Mouse (Mus musculus) midbrain, embryonic 13.5 days (tissue): ENCODE data around the gene Khdc3. TPM values are rescaled to one million over a fixed set of nuclear protein-coding genes. Genes with fewer than 3 reads are reported as not detected.
A peak's percentile ranks its signal among the peaks of the same experiment; 100 is the strongest.

ENCODE experiments used
- ATAC-seq: fragments of 200-750 bp; cut with Nextera tagmentation; 2 replicates; pipeline ENCODE4 v1.8.0; 2017; ENCODE audit warnings: mild to moderate bottlenecking, moderate TSS enrichment, moderate library complexity
- H3K27ac ChIP-seq: fragments of 300-500 bp; sonication (generic); 2 replicates; pipeline ENCODE4 v1.5.1; 2015; ENCODE audit warnings: inconsistent platforms, mild to moderate bottlenecking, moderate library complexity
- H3K27me3 ChIP-seq: fragments of 300-500 bp; sonication (generic); 2 replicates; pipeline ENCODE4 v1.6.1; 2015; ENCODE audit warnings: mild to moderate bottlenecking, inconsistent platforms
- H3K36me3 ChIP-seq: fragments of 300-500 bp; sonication (generic); 2 replicates; pipeline ENCODE4 v1.6.1; 2015; ENCODE audit warnings: mild to moderate bottlenecking, inconsistent platforms
- H3K4me1 ChIP-seq: fragments of 300-500 bp; sonication (generic); replicated peaks from 2 replicates; pipeline ENCODE4 v1.6.1; 2015; ENCODE audit warnings: inconsistent platforms
- H3K4me2 ChIP-seq: fragments of 300-500 bp; sonication (generic); replicated peaks from 2 replicates; pipeline ENCODE4 v1.6.1; 2015; ENCODE audit warnings: moderate library complexity, mild to moderate bottlenecking, inconsistent platforms
- H3K4me3 ChIP-seq: fragments of 300-500 bp; sonication (generic); replicated peaks from 2 replicates; pipeline ENCODE4 v1.5.1; 2015; ENCODE audit warnings: mild to moderate bottlenecking, inconsistent platforms
- H3K9ac ChIP-seq: fragments of 300-500 bp; sonication (generic); replicated peaks from 2 replicates; pipeline ENCODE4 v1.6.1; 2015; ENCODE audit warnings: mild to moderate bottlenecking, inconsistent platforms
- H3K9me3 ChIP-seq: fragments of 300-500 bp; sonication (generic); 2 replicates; pipeline ENCODE4 v1.6.1; 2016; ENCODE audit warnings: mild to moderate bottlenecking, inconsistent platforms
- WGBS: fragments of 180-500 bp; shearing (Covaris S2); methylation state at CpG from one replicate; pipeline ENCODE4 v1.1.7; 2015; 5-methylcytosine and 5-hydroxymethylcytosine counted together
- polyA plus RNA-seq: library from polyadenylated mRNA; unstranded; fragments of >200 nt; fragmentation: Nextera tagmentation; extraction: Ambion mirVana; gene quantifications from 2 replicates; pipeline ENCODE4 v1.2.1, GENCODE M21; 2015

Khdc3 gene
- polyA plus RNA-seq, 1 experiment from 2014 or later, result 0.12 TPM

- no peaks in the 10 kb centered on the region for H3K36me3 ChIP-seq
- no peak overlapping the region for H3K9ac ChIP-seq
- no peaks in the 10 kb centered on the region for H3K27me3 ChIP-seq
- no peak for ATAC-seq
- no peak overlapping the region for H3K4me2 ChIP-seq
- no peak overlapping the region for H3K4me3 ChIP-seq
- H3K4me1 ChIP-seq, result no peaks in the 10 kb centered on the region
- WGBS, result 79% methylated on average over 8 of the region's 8 CpGs
- H3K9me3 ChIP-seq, result no peaks in the 10 kb centered on the region
- no peak overlapping the region for H3K27ac ChIP-seq
These were observed 19.2 kb upstream of the Khdc3 start for GRCm38 (mm10) chr9:73082291-73083000.

DNA sequence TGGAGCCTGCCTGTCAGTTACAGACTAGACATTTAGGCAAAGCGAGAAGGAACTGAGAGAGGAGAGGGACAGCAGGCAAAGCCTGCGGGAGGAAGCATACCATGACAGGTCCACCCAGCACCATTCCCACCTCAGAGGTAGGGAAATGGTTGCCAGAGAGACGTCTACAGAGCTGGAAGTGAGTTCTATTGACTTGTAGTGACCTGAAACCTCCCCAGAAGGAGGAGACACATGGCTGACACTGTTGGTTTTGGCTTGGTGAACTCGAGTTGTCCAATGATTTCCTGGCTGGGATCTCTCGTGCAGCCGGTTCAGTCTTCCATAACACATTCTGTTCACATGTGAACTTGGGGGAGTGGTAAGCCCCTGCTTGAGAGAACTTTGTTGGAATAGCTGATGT lies 17.7 kb upstream of the Khdc3 start:
- H3K27ac ChIP-seq, result no peak overlapping the region
- no peaks in the 10 kb centered on the region for H3K4me1 ChIP-seq
- H3K27me3 ChIP-seq, result no peaks in the 10 kb centered on the region
- no peak overlapping the region for H3K4me2 ChIP-seq
- no peak overlapping the region for H3K4me3 ChIP-seq
- no peaks in the 10 kb centered on the region for H3K36me3 ChIP-seq
- no peaks in the 10 kb centered on the region for H3K9me3 ChIP-seq
- WGBS, result 79% methylated on average over 6 of the region's 6 CpGs
- no peak overlapping the region for H3K9ac ChIP-seq
- ATAC-seq, result no peak

GRCm38 (mm10) chr9:73085845-73086244 lies 15.8 kb upstream of the Khdc3 start:
- Histone ChIP-seq H3K27ac (no peak overlapping the region), H3K27me3 (no peaks in the 10 kb centered on the region), H3K36me3 (no peaks in the 10 kb centered on the region), H3K9me3 (no peaks in the 10 kb centered on the region), H3K4me2 (no peak overlapping the region), H3K9ac (no peak overlapping the region), H3K4me3 (no peak overlapping the region), H3K4me1 (no peaks in the 10 kb centered on the region)
- no peak for ATAC-seq
- 83% methylated on average over 6 of the region's 6 CpGs for WGBS

DNA sequence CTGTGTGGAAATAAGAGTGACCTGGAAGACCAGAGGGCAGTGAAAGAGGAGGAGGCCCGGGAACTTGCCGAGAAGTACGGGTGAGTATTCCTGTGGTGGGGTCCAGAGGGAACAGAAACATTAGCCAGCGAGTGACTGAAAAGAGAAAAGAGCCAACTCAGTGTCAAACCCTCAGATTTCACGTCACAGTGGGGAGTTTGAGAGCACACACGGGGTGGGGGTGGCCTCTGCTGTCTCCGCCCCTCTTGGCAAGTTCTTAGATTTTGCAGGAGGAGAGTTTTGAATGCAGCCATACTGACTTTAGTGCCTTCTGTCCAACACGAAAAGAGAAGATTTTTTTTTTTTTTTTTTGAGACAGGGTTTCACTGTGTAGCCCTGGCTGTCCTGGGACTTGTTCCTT lies 14.5 kb upstream of the Khdc3 start:
- Histone ChIP-seq H3K27me3 (no peaks in the 10 kb centered on the region), H3K4me2 (no peak overlapping the region), H3K9me3 (no peaks in the 10 kb centered on the region), H3K36me3 (no peaks in the 10 kb centered on the region), H3K9ac (no peak overlapping the region), H3K4me1 (no peaks in the 10 kb centered on the region), H3K4me3 (no peak overlapping the region), H3K27ac (no peak overlapping the region)
- no peak for ATAC-seq
- 57% methylated on average over 8 of the region's 8 CpGs for WGBS

DNA sequence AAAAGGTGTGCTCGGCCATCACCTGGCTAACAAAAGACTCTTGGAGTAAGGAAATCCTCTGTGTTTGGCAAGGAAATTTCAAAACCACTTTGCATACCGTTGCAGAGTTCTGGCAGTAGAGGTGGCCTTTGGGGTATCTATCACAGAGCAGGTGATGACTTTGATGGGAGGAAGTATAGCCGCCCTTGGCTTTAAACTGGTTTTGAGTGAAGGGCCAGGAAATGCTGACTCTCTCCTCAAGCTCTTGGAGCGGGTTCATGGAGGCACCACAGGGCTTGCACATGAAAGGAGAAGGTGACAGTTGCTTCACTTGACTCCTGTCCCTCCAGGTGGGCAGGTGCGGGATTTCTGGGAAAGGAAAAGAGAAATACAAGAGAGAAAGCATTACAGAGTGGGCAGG lies 14.1 kb upstream of the Khdc3 start:
- Histone ChIP-seq H3K27me3 (no peaks in the 10 kb centered on the region), H3K4me1 (no peaks in the 10 kb centered on the region), H3K9me3 (no peaks in the 10 kb centered on the region), H3K36me3 (no peaks in the 10 kb centered on the region), H3K4me2 (no peak overlapping the region), H3K4me3 (no peak overlapping the region), H3K27ac (no peak overlapping the region), H3K9ac (no peak overlapping the region)
- WGBS, result 77% methylated on average over 5 of the region's 5 CpGs
- no peak for ATAC-seq

- no peak for ATAC-seq
- Histone ChIP-seq H3K4me3 (no peak overlapping the region), H3K9me3 (no peaks in the 10 kb centered on the region), H3K27me3 (no peaks in the 10 kb centered on the region), H3K36me3 (no peaks in the 10 kb centered on the region), H3K27ac (no peak overlapping the region), H3K9ac (no peak overlapping the region), H3K4me2 (no peak overlapping the region), H3K4me1 (no peaks in the 10 kb centered on the region)
- WGBS, result 79% methylated on average over 16 of the region's 16 CpGs
These were observed 12.3 kb upstream of the Khdc3 start for GRCm38 (mm10) chr9:73089222-73089920.

DNA sequence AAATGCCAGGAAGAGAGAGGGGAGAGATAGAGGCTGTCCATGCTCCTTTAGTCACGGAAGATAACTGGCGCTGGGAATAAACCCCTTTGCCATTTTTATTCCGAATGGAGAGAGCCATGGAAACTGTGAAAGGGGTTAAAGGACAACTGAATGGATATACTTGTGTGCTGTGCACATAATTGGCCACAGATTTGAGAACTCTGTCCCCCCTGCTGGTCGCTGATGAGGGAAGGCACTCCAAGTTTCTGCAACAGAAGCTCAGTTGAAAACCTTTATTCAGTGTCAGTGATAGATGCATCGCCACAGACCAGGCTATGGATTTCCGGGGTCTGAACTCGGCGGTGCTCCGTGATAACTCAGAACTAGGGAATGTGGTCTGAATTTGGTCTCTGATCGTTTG lies 11.5 kb upstream of the Khdc3 start:
- WGBS, result 79% methylated on average over 10 of the region's 10 CpGs
- ATAC-seq, result no peak
- H3K9me3 ChIP-seq, result no peaks in the 10 kb centered on the region
- H3K9ac ChIP-seq, result no peak overlapping the region
- H3K36me3 ChIP-seq, result no peaks in the 10 kb centered on the region
- 0 out of 2 replicates have a peak, but pooled peaks cover 3% of the 10 kb centered on the region for H3K4me1 ChIP-seq
- no peak overlapping the region for H3K4me2 ChIP-seq
- no peak overlapping the region for H3K27ac ChIP-seq
- H3K27me3 ChIP-seq, result no peaks in the 10 kb centered on the region
- H3K4me3 ChIP-seq, result no peak overlapping the region

GRCm38 (mm10) chr9:73091747-73092146 lies 9.9 kb upstream of the Khdc3 start:
- no peak overlapping the region for H3K4me2 ChIP-seq
- H3K9ac ChIP-seq, result no peak overlapping the region
- no peaks in the 10 kb centered on the region for H3K27me3 ChIP-seq
- H3K9me3 ChIP-seq, result no peaks in the 10 kb centered on the region
- 0 out of 2 replicates have a peak, but pooled peaks cover 3% of the 10 kb centered on the region for H3K4me1 ChIP-seq
- no peak overlapping the region for H3K27ac ChIP-seq
- H3K36me3 ChIP-seq, result no peaks in the 10 kb centered on the region
- WGBS, result 0% methylated on average over 1 of the region's 1 CpGs
- ATAC-seq, result 0 out of 2 replicates have a peak, but pooled peaks have one; percentile 21
- H3K4me3 ChIP-seq, result no peak overlapping the region

GRCm38 (mm10) chr9:73094580-73094979 lies 7.1 kb upstream of the Khdc3 start:
- Histone ChIP-seq H3K9me3 (no peaks in the 10 kb centered on the region), H3K27me3 (no peaks in the 10 kb centered on the region), H3K4me1 (0 out of 2 replicates have a peak, but pooled peaks cover 3% of the 10 kb centered on the region), H3K27ac (no peak overlapping the region), H3K36me3 (no peaks in the 10 kb centered on the region), H3K4me3 (no peak overlapping the region), H3K9ac (no peak overlapping the region), H3K4me2 (peak overlapping the region; percentile 19; the same call in 1 of the 2 replicates)
- ATAC-seq, result peak; percentile 86
- WGBS, result 39% methylated on average over 17 of the region's 17 CpGs

DNA sequence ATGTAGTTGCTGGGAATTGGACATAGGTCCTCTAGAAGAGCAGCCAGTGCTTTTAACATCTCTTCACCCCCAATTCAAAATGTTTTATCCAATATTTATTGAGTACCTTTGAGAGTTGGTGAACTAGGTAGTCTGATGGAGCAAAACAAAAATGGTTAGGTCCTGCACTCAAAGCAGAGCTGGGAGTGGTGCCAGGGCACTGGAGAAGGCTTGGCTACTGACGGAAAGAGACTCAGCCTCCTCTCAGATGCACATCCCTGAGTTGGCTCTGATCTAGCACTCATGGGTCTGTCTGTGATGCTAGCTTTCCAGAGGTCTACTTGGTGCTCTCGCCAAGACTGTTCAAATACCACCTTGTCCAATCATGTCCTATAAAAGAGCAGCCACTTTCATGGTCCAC lies 3.7 kb upstream of the Khdc3 start:
- no peak for ATAC-seq

GRCm38 (mm10) chr9:73102181-73102580 lies 545 bp downstream of the Khdc3 start, which contains the start of gene Gm20509:
Gm20509 (plus strand) TSS chr9:73102470.
- H3K9me3 ChIP-seq, result no peaks in the 10 kb centered on the region
- no peak for ATAC-seq
- peak within 1 kb of the TSS; percentile 65 for H3K9ac ChIP-seq
- no peak within 1 kb of the TSS for H3K27ac ChIP-seq
- H3K4me3 ChIP-seq, result peak within 1 kb of the TSS; percentile 48
- H3K36me3 ChIP-seq, result no peaks in the 10 kb centered on the region
- H3K27me3 ChIP-seq, result peaks cover 53% of the 10 kb centered on the region
- peak within 1 kb of the TSS; percentile 84 for H3K4me2 ChIP-seq
- WGBS, result 93% methylated on average over 4 of the region's 4 CpGs
- H3K4me1 ChIP-seq, result peaks cover 10% of the 10 kb centered on the region

More for the DNA sequence above, 3.7 kb upstream of the Khdc3 start:
- Histone ChIP-seq H3K9me3 (no peaks in the 10 kb centered on the region), H3K4me2 (no peak overlapping the region), H3K4me1 (0 out of 2 replicates have a peak, but pooled peaks cover 3% of the 10 kb centered on the region), H3K27ac (no peak overlapping the region), H3K27me3 (peaks cover 15% of the 10 kb centered on the region), H3K9ac (no peak overlapping the region), H3K4me3 (no peak overlapping the region), H3K36me3 (no peaks in the 10 kb centered on the region)
- 83% methylated on average over 2 of the region's 2 CpGs for WGBS

DNA sequence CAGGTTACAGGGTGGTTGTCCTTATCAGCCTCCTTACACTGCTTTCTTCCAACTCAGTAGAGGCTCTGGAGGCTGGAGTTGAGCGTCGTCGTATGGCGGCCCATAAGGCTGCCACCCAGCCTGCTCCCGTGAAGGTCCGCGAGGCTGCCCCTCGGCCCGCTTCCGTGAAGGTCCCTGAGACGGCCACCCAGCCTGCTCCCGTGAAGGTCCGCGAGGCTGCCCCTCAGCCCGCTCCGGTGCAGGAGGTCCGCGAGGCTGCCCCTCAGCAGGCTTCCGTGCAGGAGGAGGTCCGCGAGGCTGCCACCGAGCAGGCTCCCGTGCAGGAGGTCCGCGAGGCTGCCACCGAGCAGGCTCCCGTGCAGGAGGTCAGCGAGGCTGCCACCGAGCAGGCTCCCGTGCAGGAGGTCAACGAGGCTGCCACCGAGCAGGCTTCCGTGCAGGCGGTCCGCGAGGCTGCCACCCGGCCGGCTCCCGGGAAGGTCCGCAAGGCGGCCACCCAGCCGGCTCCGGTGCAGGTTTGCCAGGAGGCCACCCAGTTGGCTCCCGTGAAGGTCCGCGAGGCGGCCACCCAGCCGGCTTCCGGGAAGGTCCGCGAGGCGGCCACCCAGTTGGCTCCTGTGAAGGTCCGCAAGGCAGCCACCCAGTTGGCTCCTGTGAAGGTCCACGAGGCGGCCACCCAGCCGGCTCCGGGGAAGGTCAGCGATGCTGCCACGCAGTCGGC lies 1.7 kb downstream of the Khdc3 start:
- Histone ChIP-seq H3K27me3 (peaks cover 58% of the 10 kb centered on the region), H3K4me2 (peak overlapping the region; percentile 84), H3K9me3 (no peaks in the 10 kb centered on the region), H3K36me3 (no peaks in the 10 kb centered on the region), H3K27ac (no peak overlapping the region), H3K9ac (peak overlapping the region; percentile 65), H3K4me3 (peak overlapping the region; percentile 48), H3K4me1 (peaks cover 10% of the 10 kb centered on the region)
- peak; percentile 45 for ATAC-seq
- 6% methylated on average over 60 of the region's 60 CpGs for WGBS
